Mouse (Mus musculus) myocyte (in vitro differentiated cells): Measurements from ENCODE around the gene Kif26b. TPM values are rescaled to one million over a fixed set of nuclear protein-coding genes. Genes with fewer than 3 reads are reported as not detected.

Source experiments
- H3K27me3 ChIP-seq: one replicate; pipeline ENCODE4 v1.6.1; 2011; ENCODE audit not compliant: control insufficient read depth, insufficient read depth, insufficient read length
- H3K36me3 ChIP-seq: one replicate; pipeline ENCODE4 v1.6.1; 2011; ENCODE audit not compliant: control insufficient read depth, insufficient read depth
- H3K4me2 ChIP-seq: one replicate; pipeline ENCODE4 v1.6.1; 2011; ENCODE audit warnings: low read depth, control low read depth
- H3K4me3 ChIP-seq: one replicate; pipeline ENCODE4 v1.5.1; 2011; ENCODE audit warnings: mild to moderate bottlenecking, control low read depth, moderate library complexity
- H3K79me2 ChIP-seq: one replicate; pipeline ENCODE4 v1.6.1; 2011; ENCODE audit not compliant: control insufficient read depth, insufficient read depth
- H3ac ChIP-seq: one replicate; pipeline ENCODE4 v1.6.1; 2011; ENCODE audit not compliant: control insufficient read depth, insufficient read length
- CEBPB ChIP-seq: IDR thresholded peaks from 2 replicates; pipeline ENCODE4 v1.6.1; 2011; ENCODE audit warnings: mild to moderate bottlenecking, moderate library complexity; ENCODE audit not compliant: poor library complexity, insufficient read depth, severe bottlenecking
- E2F4 ChIP-seq: IDR thresholded peaks from one replicate; pipeline ENCODE4 v1.6.1; 2011; ENCODE audit warnings: mild to moderate bottlenecking, control low read depth, moderate library complexity; ENCODE audit not compliant: insufficient read depth
- MAX ChIP-seq: IDR thresholded peaks from one replicate; pipeline ENCODE4 v1.6.1; 2011; ENCODE audit warnings: low read depth, mild to moderate bottlenecking, control low read depth
- MYOD1 ChIP-seq, 3 experiments: IDR thresholded peaks; one replicate each; pipeline ENCODE4 v1.6.1; 2011; ENCODE audit warnings: control low read depth in 2 of 3, low read depth in 2 of 3, mild to moderate bottlenecking in 2 of 3, moderate library complexity in 1 of 3; ENCODE audit not compliant: insufficient read length in 2 of 3, control insufficient read depth in 1 of 3
- MYOG ChIP-seq, 3 experiments: IDR thresholded peaks; one replicate each; pipeline ENCODE4 v1.6.1; 2011; ENCODE audit warnings: control low read depth in 2 of 3, low read depth in 2 of 3, mild to moderate bottlenecking in 2 of 3; ENCODE audit not compliant: insufficient read length in 2 of 3, control insufficient read depth in 1 of 3, insufficient read depth in 1 of 3
- POLR2A ChIP-seq: IDR thresholded peaks from one replicate; pipeline ENCODE4 v1.6.1; 2011; ENCODE audit warnings: low read depth, mild to moderate bottlenecking, control low read depth, moderate library complexity; ENCODE audit not compliant: insufficient read length
- POLR2AphosphoS2 ChIP-seq: IDR thresholded peaks from one replicate; pipeline ENCODE4 v1.6.1; 2011; ENCODE audit warnings: low read depth, control low read depth; ENCODE audit not compliant: insufficient read length
- REST ChIP-seq: IDR thresholded peaks from one replicate; pipeline ENCODE4 v1.6.1; 2011; ENCODE audit warnings: mild to moderate bottlenecking, control low read depth, moderate library complexity; ENCODE audit not compliant: insufficient read depth, insufficient read length
- SRF ChIP-seq: IDR thresholded peaks from one replicate; pipeline ENCODE4 v1.6.1; 2011; ENCODE audit warnings: low read depth; ENCODE audit not compliant: control insufficient read depth, insufficient read length
- TCF12 ChIP-seq: IDR thresholded peaks from one replicate; pipeline ENCODE4 v1.6.1; 2011; ENCODE audit warnings: mild to moderate bottlenecking, control low read depth; ENCODE audit not compliant: poor library complexity, insufficient read depth, severe bottlenecking
- TCF3 ChIP-seq: IDR thresholded peaks from one replicate; pipeline ENCODE4 v1.6.1; 2011; ENCODE audit warnings: low read depth, control low read depth; ENCODE audit not compliant: insufficient read length
- USF1 ChIP-seq: IDR thresholded peaks from one replicate; pipeline ENCODE4 v1.6.1; 2011; ENCODE audit warnings: low read depth, mild to moderate bottlenecking, control low read depth, moderate library complexity
- polyA plus RNA-seq: library from polyadenylated mRNA; unstranded; fragments of >200 nt; fragmentation: generic; extraction: Trizol; gene quantifications from one replicate; pipeline ENCODE4 v1.2.1, GENCODE M21; 2012; ENCODE audit warnings: missing spikeins

Kif26b gene
- polyA plus RNA-seq, 1 experiment, result 5.9 TPM

DNA sequence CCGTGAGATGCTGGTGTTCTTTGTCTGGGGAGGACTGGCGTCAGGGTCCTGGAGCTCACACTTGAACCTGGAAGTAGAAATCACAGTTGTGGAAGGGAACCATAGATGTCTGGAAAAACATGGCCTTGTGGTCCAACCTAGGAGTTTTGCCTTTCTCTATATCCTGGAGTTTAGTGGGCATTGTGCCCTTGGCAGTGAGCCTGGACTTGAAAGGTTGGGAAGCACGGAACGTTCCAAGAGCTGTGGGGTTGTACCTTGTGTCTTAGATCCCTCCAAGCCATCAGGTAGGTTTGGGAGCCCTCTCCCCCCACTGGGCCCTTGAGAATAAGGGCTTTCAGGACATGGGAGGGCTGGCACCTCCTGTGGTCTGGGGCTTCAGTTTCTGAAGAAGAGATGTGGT is 20.7 kb downstream of the Kif26b start:
- H3K4me3 ChIP-seq, result no peak overlapping the region
- H3K79me2 ChIP-seq, result no peaks in the 10 kb centered on the region
- no peaks in the 10 kb centered on the region for H3K27me3 ChIP-seq
- H3ac ChIP-seq, result no peak overlapping the region
- no peaks in the 10 kb centered on the region for H3K36me3 ChIP-seq
- TF ChIP-seq E2F4, result no peak
- no peak for TF ChIP-seq MYOD1 (IDR thresholded peaks at IDR 0.05; ENCODE audit: control insufficient read depth in 1 of 3, insufficient read length in 2 of 3, low read depth in 2 of 3)
- no peak overlapping the region for H3K4me2 ChIP-seq

DNA sequence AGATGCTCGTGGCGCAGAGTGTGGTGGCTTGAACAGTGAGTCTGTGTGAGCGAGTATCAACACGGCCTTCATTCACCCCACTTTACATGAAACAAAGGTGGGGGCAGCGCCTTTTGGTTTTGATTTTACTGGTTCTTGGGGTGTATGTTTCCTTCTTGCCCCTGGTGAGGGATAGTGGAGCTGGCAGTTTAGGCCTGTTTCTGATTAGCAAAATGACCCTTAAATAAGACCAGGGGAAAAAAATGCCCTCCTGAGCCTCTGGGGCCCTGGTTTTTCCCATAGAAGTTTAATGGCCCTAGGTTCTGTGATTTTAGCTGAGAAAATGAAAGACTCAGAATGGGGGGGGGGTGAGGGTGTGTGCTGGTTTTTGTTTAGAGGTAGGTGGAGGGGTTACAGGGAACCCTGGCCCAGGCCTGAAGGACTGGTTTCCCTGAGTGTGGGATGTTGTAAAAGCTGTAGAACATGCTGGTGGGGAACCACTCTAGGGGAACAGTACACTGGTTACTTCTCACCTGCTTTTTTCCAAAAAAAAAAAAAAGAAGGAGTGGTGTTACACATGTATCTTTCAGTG is 21.6 kb downstream of the Kif26b start:
- no peaks in the 10 kb centered on the region for H3K36me3 ChIP-seq
- TF ChIP-seq POLR2A, result no peak
- TF ChIP-seq CEBPB, result no peak
- TF ChIP-seq MAX, result no peak
- TF ChIP-seq MYOG (IDR thresholded peaks at IDR 0.05; ENCODE audit: control insufficient read depth in 1 of 3, insufficient read depth in 1 of 3, insufficient read length in 2 of 3, low read depth in 2 of 3), result no peak
- TF ChIP-seq MYOD1 (IDR thresholded peaks at IDR 0.05; ENCODE audit: control insufficient read depth in 1 of 3, insufficient read length in 2 of 3, low read depth in 2 of 3), result no peak
- TF ChIP-seq USF1, result no peak
- no peak for TF ChIP-seq E2F4
- TF ChIP-seq TCF3, result no peak
- TF ChIP-seq SRF, result no peak
- no peak for TF ChIP-seq POLR2AphosphoS2
- no peak for TF ChIP-seq TCF12
- TF ChIP-seq REST, result no peak
- H3K79me2 ChIP-seq, result no peaks in the 10 kb centered on the region
- no peak overlapping the region for H3K4me2 ChIP-seq
- H3K27me3 ChIP-seq, result no peaks in the 10 kb centered on the region
- no peak overlapping the region for H3ac ChIP-seq
- H3K4me3 ChIP-seq, result no peak overlapping the region

DNA sequence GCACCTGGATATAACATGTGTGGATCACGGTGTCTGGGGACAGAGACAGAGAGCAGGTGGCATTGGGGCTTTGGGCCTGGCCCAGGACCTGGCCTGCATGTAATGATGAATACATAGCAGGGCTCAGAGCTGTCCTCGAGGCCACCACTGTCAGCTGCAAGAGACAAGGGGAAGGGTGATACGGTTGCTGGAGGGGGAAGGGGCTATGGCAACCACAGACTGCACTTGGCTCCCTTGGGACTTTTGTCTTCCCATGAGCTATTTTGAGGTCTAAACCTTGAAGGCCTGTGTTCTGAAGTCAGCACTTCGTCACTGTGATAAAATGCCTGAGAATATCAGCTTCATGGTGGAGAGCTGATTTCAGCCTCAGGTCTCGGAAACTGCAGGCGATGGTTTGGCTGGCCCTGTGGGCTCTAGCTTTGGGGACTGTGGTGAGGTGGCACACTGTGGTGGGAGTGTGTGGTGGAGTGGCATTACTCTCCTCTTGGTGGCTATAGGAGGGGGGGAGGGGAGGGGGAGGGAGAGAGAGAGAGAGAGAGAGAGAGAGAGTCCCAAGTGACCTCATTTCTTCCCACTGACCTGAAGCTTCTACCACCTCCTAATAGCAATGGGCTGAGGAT is 23.5 kb downstream of the Kif26b start:
- H3ac ChIP-seq, result no peak overlapping the region
- no peak overlapping the region for H3K4me2 ChIP-seq
- H3K27me3 ChIP-seq, result no peaks in the 10 kb centered on the region
- no peak overlapping the region for H3K4me3 ChIP-seq
- H3K36me3 ChIP-seq, result no peaks in the 10 kb centered on the region
- H3K79me2 ChIP-seq, result no peaks in the 10 kb centered on the region
- TF ChIP-seq TCF3, result no peak
- peak in 1 of 3 experiments; percentile 30 for TF ChIP-seq MYOG (IDR thresholded peaks at IDR 0.05; ENCODE audit: control insufficient read depth in 1 of 3, insufficient read depth in 1 of 3, insufficient read length in 2 of 3, low read depth in 2 of 3)
- TF ChIP-seq POLR2A, result no peak
- TF ChIP-seq CEBPB, result no peak
- TF ChIP-seq MYOD1 (IDR thresholded peaks at IDR 0.05; ENCODE audit: control insufficient read depth in 1 of 3, insufficient read length in 2 of 3, low read depth in 2 of 3), result peak in 2 of 3 experiments; percentile 7 to 43
- TF ChIP-seq E2F4, result no peak
- no peak for TF ChIP-seq SRF
- TF ChIP-seq MAX, result no peak
- TF ChIP-seq TCF12, result no peak
- TF ChIP-seq POLR2AphosphoS2, result no peak
- TF ChIP-seq REST, result no peak
- no peak for TF ChIP-seq USF1

DNA sequence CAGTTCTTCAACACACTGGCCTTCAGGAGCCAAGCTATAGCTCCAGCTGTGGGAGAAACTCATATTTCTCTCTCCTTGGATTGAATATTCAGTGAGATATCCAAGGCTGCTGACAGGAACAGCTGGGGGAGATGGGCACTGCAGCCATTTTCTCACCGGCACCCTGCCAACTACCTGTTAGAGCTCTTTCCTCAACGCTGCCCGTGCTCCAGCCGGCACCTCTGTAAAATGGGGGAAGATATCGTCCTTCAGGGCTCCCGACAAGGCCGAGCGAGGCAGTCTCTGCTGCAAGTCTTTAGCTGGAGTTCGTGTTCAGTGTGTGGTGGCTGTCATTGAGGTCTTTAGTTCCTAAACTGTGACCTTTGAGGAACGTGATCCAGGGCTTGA is 24.0 kb downstream of the Kif26b start:
- Histone ChIP-seq H3ac (no peak overlapping the region), H3K36me3 (no peaks in the 10 kb centered on the region), H3K79me2 (no peaks in the 10 kb centered on the region), H3K27me3 (no peaks in the 10 kb centered on the region), H3K4me2 (no peak overlapping the region), H3K4me3 (no peak overlapping the region)
- TF ChIP-seq POLR2A, result no peak
- TF ChIP-seq MYOD1 (IDR thresholded peaks at IDR 0.05; ENCODE audit: control insufficient read depth in 1 of 3, insufficient read length in 2 of 3, low read depth in 2 of 3), result no peak
- TF ChIP-seq USF1, result no peak
- no peak for TF ChIP-seq E2F4
- no peak for TF ChIP-seq TCF3
- no peak for TF ChIP-seq MYOG (IDR thresholded peaks at IDR 0.05; ENCODE audit: control insufficient read depth in 1 of 3, insufficient read depth in 1 of 3, insufficient read length in 2 of 3, low read depth in 2 of 3)
- no peak for TF ChIP-seq SRF
- TF ChIP-seq POLR2AphosphoS2, result no peak
- no peak for TF ChIP-seq REST
- TF ChIP-seq MAX, result no peak
- TF ChIP-seq CEBPB, result no peak
- TF ChIP-seq TCF12, result no peak

DNA sequence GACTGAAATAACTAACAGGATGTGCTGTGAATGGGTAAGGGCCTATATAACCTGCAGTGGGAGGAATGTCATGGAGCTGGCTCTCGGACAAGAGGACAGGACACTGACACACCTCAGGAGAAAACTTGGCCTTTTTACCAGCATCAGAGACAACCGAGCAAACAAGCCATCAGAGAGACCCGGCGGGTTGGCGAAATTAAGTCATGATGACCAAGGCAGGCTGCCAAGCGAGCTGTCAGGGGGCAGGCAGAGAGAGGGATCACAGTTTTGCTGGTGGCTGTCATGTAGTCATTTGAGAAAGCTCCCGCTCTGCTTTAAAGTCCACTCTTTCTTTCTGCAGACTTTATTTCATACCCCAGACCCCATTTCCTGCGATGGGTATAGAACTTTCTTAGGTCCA is 27.3 kb downstream of the Kif26b start:
- TF ChIP-seq TCF12, result no peak
- TF ChIP-seq MAX, result no peak
- no peak for TF ChIP-seq TCF3
- Histone ChIP-seq H3K27me3 (no peaks in the 10 kb centered on the region), H3K4me3 (no peak overlapping the region), H3K36me3 (no peaks in the 10 kb centered on the region), H3K79me2 (no peaks in the 10 kb centered on the region), H3K4me2 (no peak overlapping the region), H3ac (no peak overlapping the region)
